Mouse (Mus musculus) C2C12 (cell line): ENCODE measurements around the gene Pip5k1c. TPM values are rescaled to one million over a fixed set of nuclear protein-coding genes. Genes with fewer than 3 reads are reported as not detected.

Experiments
- H3K27me3 ChIP-seq: one replicate; pipeline ENCODE4 v1.6.1; 2011; ENCODE audit not compliant: control insufficient read depth, insufficient read depth, insufficient read length
- H3K36me3 ChIP-seq: one replicate; pipeline ENCODE4 v1.6.1; 2011; ENCODE audit not compliant: control insufficient read depth, insufficient read depth
- H3K4me3 ChIP-seq: one replicate; pipeline ENCODE4 v1.5.1; 2011; ENCODE audit warnings: mild to moderate bottlenecking, control low read depth; ENCODE audit not compliant: poor library complexity, insufficient read depth, severe bottlenecking
- H3K79me2 ChIP-seq: one replicate; pipeline ENCODE4 v1.6.1; 2011; ENCODE audit not compliant: control insufficient read depth, insufficient read depth
- H3K79me3 ChIP-seq: one replicate; pipeline ENCODE4 v1.6.1; 2011; ENCODE audit warnings: low read depth, control low read depth
- H3ac ChIP-seq: one replicate; pipeline ENCODE3; 2011; ENCODE audit warnings: low read depth; ENCODE audit not compliant: control insufficient read depth, insufficient read length
- CEBPB ChIP-seq: IDR thresholded peaks from one replicate; pipeline ENCODE4 v1.6.1; 2011; ENCODE audit warnings: low read depth, mild to moderate bottlenecking, control low read depth, moderate library complexity
- CTCF ChIP-seq: IDR thresholded peaks from one replicate; pipeline ENCODE4 v1.5.1; 2011; ENCODE audit not compliant: control insufficient read depth, insufficient read depth, insufficient read length
- FOSL1 ChIP-seq: IDR thresholded peaks from one replicate; pipeline ENCODE4 v1.8.0; 2011; ENCODE audit warnings: mild to moderate bottlenecking, low read length; ENCODE audit not compliant: poor library complexity, insufficient read depth, severe bottlenecking
- MAX ChIP-seq: IDR thresholded peaks from one replicate; pipeline ENCODE4 v1.6.1; 2011; ENCODE audit warnings: mild to moderate bottlenecking, control low read depth
- MYOD1 ChIP-seq: IDR thresholded peaks from one replicate; pipeline ENCODE4 v1.6.1; 2011; ENCODE audit warnings: low read depth; ENCODE audit not compliant: control insufficient read depth, insufficient read length
- MYOG ChIP-seq: IDR thresholded peaks from one replicate; pipeline ENCODE4 v1.6.1; 2011; ENCODE audit not compliant: control insufficient read depth, insufficient read length; ENCODE audit errors: extremely low read depth
- USF1 ChIP-seq: IDR thresholded peaks from one replicate; pipeline ENCODE4 v1.6.1; 2011; ENCODE audit warnings: low read depth, mild to moderate bottlenecking, control low read depth, moderate library complexity
- polyA plus RNA-seq: library from polyadenylated mRNA; unstranded; fragments of >200 nt; fragmentation: generic; extraction: Trizol; gene quantifications from one replicate; pipeline ENCODE4 v1.2.1, GENCODE M21; 2012; ENCODE audit warnings: missing spikeins

The Pip5k1c gene
- polyA plus RNA-seq, 1 experiment, result 33.3 TPM

DNA sequence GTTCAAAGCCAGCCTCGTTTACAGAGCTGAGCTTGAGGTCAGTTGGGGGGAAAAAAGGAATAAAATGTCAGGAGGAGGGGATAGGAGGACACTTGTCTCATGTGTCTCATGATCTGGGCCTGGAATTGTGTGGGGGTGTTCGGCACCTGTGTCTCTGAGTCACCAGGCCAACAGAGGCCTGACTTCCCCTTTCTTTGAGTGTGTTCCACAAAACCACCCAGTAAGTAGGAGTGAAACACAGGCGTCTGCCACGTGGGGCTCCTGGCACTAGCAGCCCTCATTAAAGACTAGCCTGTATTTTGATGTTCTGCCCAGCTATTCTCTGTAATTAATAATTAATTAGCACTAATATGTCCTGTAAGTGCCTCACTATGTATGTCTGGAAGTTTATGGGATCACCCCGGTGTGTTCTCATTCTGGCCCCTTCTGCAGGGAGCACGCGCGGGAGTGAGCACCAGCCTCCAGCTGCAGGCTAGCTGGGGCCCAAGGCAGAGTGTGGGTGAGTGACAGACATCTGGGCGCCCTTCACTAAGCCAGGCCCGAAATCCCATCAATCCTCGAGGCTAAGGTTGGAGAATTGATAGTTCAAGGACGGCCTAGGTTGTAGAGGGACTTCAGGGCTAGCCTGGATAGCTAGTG lies 63.7 kb downstream of the Pip5k1c start:
- peak overlapping the region; percentile 23 for H3ac ChIP-seq
- no peaks in the 10 kb centered on the region for H3K36me3 ChIP-seq
- H3K4me3 ChIP-seq, result no peak overlapping the region
- H3K79me3 ChIP-seq, result no peaks in the 10 kb centered on the region
- TF ChIP-seq FOSL1 (no peak), MYOD1 (no peak), MAX (no peak), CTCF (no peak), CEBPB (no peak), USF1 (no peak), MYOG (no peak)
- no peaks in the 10 kb centered on the region for H3K79me2 ChIP-seq
- H3K27me3 ChIP-seq, result no peaks in the 10 kb centered on the region

DNA sequence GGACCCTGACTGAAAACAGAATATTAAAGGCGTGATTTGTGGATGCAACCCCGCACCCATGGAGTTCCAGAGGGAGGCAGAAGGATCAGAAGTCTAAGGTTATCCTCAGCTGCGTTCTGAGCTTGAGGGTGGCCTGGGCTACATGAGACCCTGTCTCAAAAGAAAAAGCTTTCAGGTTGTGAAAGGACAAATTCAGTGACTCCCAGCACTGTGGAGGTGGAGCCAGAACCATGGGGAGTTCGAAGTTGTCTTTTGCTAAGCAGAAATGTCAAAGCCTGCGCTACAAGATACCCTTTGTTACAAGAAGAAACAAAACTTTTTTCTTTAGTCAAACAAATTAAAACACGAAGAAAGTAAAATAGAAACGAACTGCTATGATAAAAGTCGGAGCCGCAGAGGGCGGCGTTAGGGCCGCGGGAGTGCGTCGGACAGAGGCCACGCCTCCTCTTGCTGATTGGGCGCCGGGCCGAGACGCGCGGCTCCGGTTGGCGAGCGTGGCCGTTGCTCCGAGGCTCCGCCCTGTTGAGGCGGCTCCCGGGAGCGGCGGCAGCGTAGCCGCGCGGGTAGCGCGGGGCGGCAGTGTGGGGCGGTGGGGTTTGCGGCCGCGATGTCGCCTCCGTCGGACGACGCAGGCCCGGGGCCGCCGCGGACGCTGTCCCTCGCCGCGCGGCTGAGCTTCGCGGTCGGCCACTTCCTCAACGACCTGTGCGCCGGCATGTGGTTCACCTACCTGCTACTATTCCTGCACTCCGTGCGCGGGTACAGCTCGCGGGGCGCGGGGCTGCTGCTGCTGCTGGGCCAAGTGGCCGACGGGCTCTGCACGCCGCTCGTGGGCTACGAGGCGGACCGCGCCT lies 64.5 kb downstream of the Pip5k1c start, which contains the start of gene Mfsd12:
Gene Mfsd12 (plus strand): TSS at position 501 of the 854 bp plus-strand sequence.
- H3K36me3 ChIP-seq, result no peaks in the 10 kb centered on the region
- peak within 1 kb of the TSS; percentile 99 for H3ac ChIP-seq
- H3K79me2 ChIP-seq, result no peaks in the 10 kb centered on the region
- H3K79me3 ChIP-seq, result no peaks in the 10 kb centered on the region
- no peaks in the 10 kb centered on the region for H3K27me3 ChIP-seq
- TF ChIP-seq USF1 (no peak), MAX (peak; percentile 13)
- peak within 1 kb of the TSS; percentile 50 for H3K4me3 ChIP-seq

DNA sequence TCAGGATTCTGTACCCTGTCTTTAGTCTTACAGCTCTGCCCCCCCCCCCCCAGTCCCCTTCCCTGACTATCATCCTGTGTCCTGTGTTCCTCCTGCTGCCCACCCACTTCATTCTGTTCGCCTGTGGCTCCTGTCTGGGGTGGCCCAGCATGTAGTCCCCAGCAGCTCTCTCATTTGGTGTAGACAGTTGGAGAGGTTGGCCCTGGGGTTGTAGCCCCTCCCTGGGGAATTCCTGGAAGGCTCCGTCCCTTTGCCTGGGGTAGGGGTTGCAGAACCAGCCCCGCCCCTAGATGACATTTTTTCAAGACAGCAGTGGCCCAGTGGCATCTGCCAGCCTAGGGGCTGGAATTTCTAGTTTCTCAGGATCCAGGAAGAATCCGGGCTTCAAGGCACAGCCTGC lies 65.4 kb downstream of the Pip5k1c start:
- Histone ChIP-seq H3K79me2 (no peaks in the 10 kb centered on the region), H3K36me3 (no peaks in the 10 kb centered on the region), H3K27me3 (no peaks in the 10 kb centered on the region), H3K79me3 (no peaks in the 10 kb centered on the region), H3ac (peak overlapping the region; percentile 99), H3K4me3 (peak overlapping the region; percentile 50)
- TF ChIP-seq MYOD1, result no peak
- TF ChIP-seq MYOG, result no peak
- no peak for TF ChIP-seq CEBPB
- no peak for TF ChIP-seq USF1
- no peak for TF ChIP-seq MAX
- no peak for TF ChIP-seq CTCF
- TF ChIP-seq FOSL1, result no peak

DNA sequence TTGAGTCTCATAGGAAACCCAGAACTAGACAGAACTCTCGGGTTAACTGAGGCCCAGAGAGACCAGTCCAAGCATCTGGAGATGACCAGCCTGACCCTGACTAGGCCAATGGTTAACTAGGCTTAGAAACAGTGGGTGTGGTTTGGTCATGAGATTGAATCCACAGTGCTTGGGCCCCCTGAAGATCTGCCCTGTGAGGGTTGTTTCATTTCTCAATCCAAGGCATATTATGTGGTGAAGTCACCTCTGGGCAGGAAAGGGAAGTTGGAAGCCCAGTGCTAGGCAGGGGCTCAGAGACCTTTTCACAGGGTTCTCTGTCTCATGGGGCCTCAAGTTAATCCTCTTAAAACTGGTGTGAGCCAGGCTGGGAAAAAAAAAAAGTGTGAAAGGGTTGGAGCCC lies 66.1 kb downstream of the Pip5k1c start:
- no peaks in the 10 kb centered on the region for H3K79me2 ChIP-seq
- TF ChIP-seq CTCF (no peak), FOSL1 (no peak), MYOD1 (no peak), USF1 (no peak), CEBPB (no peak), MYOG (no peak), MAX (no peak)
- no peak overlapping the region for H3K4me3 ChIP-seq
- no peaks in the 10 kb centered on the region for H3K27me3 ChIP-seq
- H3K79me3 ChIP-seq, result no peaks in the 10 kb centered on the region
- no peak overlapping the region for H3ac ChIP-seq
- H3K36me3 ChIP-seq, result no peaks in the 10 kb centered on the region

DNA sequence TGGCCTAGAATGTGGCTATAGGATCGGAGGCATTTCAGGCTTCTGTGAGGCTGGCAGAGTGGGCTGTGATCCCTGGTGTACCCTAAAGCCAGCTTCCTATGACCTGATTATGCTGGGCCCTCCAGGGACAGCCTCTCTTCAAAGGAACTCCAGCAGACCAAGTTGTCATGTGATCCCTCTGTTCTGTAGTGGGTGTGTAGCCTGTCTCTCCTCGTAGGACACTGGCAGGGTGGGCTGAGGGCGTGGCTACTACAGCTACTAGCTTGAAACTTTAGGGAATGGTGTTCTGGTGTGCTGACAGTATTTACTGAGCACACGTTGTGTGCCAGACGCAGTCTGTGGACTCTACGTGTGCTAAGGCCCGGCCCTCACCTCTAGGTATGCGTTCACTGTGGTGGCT lies 68.0 kb downstream of the Pip5k1c start:
- Histone ChIP-seq H3K4me3 (no peak overlapping the region), H3ac (no peak overlapping the region), H3K36me3 (peaks cover 6% of the 10 kb centered on the region), H3K79me3 (no peaks in the 10 kb centered on the region), H3K27me3 (no peaks in the 10 kb centered on the region), H3K79me2 (no peaks in the 10 kb centered on the region)
- TF ChIP-seq MAX (no peak), FOSL1 (no peak)

DNA sequence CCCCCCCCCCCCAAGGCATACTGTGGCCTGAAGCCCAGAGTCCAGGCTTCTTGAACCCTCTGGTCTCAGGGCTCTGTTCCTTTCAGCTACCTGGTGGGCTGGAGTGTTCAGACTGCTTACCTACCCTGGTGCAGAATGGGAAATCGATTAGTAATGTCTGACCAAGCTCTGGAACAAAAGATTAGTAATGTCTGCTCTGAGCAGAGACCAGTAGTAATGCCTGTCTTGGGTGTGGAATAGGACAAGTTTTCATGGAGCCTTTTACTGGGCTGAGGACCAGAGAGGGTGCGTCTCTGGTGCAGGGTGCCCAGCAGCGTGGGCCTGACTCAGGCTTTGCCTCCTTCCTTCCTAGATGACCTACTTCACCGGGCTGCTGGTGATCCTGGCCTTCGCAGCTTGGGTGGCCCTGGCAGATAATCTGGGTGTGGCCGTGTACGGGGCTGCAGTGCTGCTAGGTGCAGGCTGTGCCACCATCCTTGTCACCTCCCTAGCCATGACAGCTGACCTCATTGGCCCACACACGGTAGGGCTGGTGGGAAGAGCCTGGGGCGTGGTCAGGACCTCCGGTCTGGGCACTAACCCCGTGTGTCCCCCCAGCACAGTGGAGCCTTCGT lies 69.7 kb downstream of the Pip5k1c start:
- H3K27me3 ChIP-seq, result no peaks in the 10 kb centered on the region
- H3K36me3 ChIP-seq, result peaks cover 21% of the 10 kb centered on the region
- no peak overlapping the region for H3K4me3 ChIP-seq
- H3K79me2 ChIP-seq, result no peaks in the 10 kb centered on the region
- no peaks in the 10 kb centered on the region for H3K79me3 ChIP-seq
- TF ChIP-seq CEBPB, result no peak
- no peak for TF ChIP-seq MYOD1
- no peak for TF ChIP-seq CTCF
- no peak for TF ChIP-seq USF1
- TF ChIP-seq MAX, result no peak
- TF ChIP-seq MYOG, result no peak
- TF ChIP-seq FOSL1, result no peak
- no peak overlapping the region for H3ac ChIP-seq
